11 mouse cellular contexts compared by ENCODE assay signal in genomic region chr16:8748175-8748846, GRCm38 (mm10). TPM values are rescaled to one million over a fixed set of nuclear protein-coding genes. Genes with fewer than 3 reads are reported as not detected.
A peak's percentile ranks its signal among the peaks of the same experiment; 100 is the strongest.
DNase-seq lines count a peak whose midpoint lies in the region; ATAC-seq and TF ChIP-seq lines count a peak whose summit lies in the region.
"Had no signal": no experiment of that assay in that cellular context is flagged by ENCODE, and none has a peak within 500 bp of the region (broad histone marks: within the 10 kb centered on the region; RNA-seq: fewer than 3 reads in every experiment).

No protein-coding gene starts in this region.

- no peaks in the 10 kb centered on the region for H3K27me3 ChIP-seq in heart, embryonic 16.5 days (ENCODE audit: control insufficient read depth, insufficient read depth, low read length)
- no peaks in the 10 kb centered on the region for H3K27me3 ChIP-seq in heart, embryonic 10.5 days (ENCODE audit: insufficient read depth, poor library complexity, severe bottlenecking)
- no peaks in the 10 kb centered on the region for H3K27me3 ChIP-seq in ES-Bruce4 (ENCODE audit: control insufficient read depth, insufficient read depth, low read length, poor library complexity, severe bottlenecking)
- no peaks in the 10 kb centered on the region for H3K27me3 ChIP-seq in midbrain, embryonic 11.5 days (ENCODE audit: control insufficient read depth, insufficient read depth, low read length)
- H3K27me3 ChIP-seq: midbrain, embryonic 12.5 days had no signal

- peak overlapping the region; percentile 70; the same call in 1 of the 2 replicates for H3K27ac ChIP-seq in heart, embryonic 16.5 days (ENCODE audit: low read length)
- no peak overlapping the region for H3K27ac ChIP-seq in heart, embryonic 10.5 days
- H3K27ac ChIP-seq in ES-Bruce4 (ENCODE audit: insufficient read depth, low read length) = peak overlapping the region; percentile 87
- no peak overlapping the region for H3K27ac ChIP-seq in midbrain, embryonic 11.5 days (ENCODE audit: low read depth, low read length)
- H3K27ac ChIP-seq: forebrain, embryonic 10.5 days; midbrain, embryonic 12.5 days had no signal

- no peak overlapping the region for H3K4me2 ChIP-seq in heart, embryonic 16.5 days (ENCODE audit: low read depth, low read length)
- H3K4me2 ChIP-seq in midbrain, embryonic 11.5 days = no peak overlapping the region
- H3K4me2 ChIP-seq: midbrain, embryonic 12.5 days had no signal

- TF ChIP-seq EP300 in ES-Bruce4 (IDR thresholded peaks at IDR 0.05; ENCODE audit: insufficient read depth, low read depth, low read length) = peak; percentile 58; the same call in 1 of the 2 replicates

- no peak for DNase-seq in heart, embryonic 10.5 days (ENCODE audit: low spot score)
- peak; percentile 29 for DNase-seq in lung, postnatal 25 days (ENCODE audit: low spot score)
- no peak for DNase-seq in midbrain, embryonic 11.5 days (ENCODE audit: low spot score, missing footprints)
- DNase-seq in embryo, embryonic 9.5 days (ENCODE audit: extremely low spot score) = no peak
- no peak for DNase-seq in frontal cortex, postnatal 25 days (ENCODE audit: low spot score in 2 of 2)
- DNase-seq: heart, postnatal 14 days had no signal

- H3K36me3 ChIP-seq in heart, embryonic 16.5 days (ENCODE audit: control insufficient read depth, insufficient read depth) = no peaks in the 10 kb centered on the region
- no peaks in the 10 kb centered on the region for H3K36me3 ChIP-seq in heart, embryonic 10.5 days
- H3K36me3 ChIP-seq in ES-Bruce4 (ENCODE audit: control insufficient read depth, insufficient read depth, low read length, poor library complexity, severe bottlenecking) = peaks cover 10% of the 10 kb centered on the region
- no peaks in the 10 kb centered on the region for H3K36me3 ChIP-seq in midbrain, embryonic 11.5 days (ENCODE audit: control insufficient read depth, insufficient read depth, low read length)
- H3K36me3 ChIP-seq: forebrain, embryonic 10.5 days; midbrain, embryonic 12.5 days had no signal

- WGBS in heart, embryonic 16.5 days = 80% methylated on average over 6 of the region's 6 CpGs
- WGBS in heart, embryonic 10.5 days = 81% methylated on average over 6 of the region's 6 CpGs
- WGBS in midbrain, embryonic 11.5 days = 81% methylated on average over 6 of the region's 6 CpGs

- no peak for TF ChIP-seq POLR2A in ES-Bruce4 (IDR thresholded peaks at IDR 0.05; ENCODE audit: insufficient read depth, low read length)

- no peak for TF ChIP-seq CTCF in ES-Bruce4 (IDR thresholded peaks at IDR 0.05; ENCODE audit: low read depth, low read length)

- no peak overlapping the region for H3K4me3 ChIP-seq in heart, embryonic 16.5 days (ENCODE audit: low read length)
- no peak overlapping the region for H3K4me3 ChIP-seq in heart, embryonic 10.5 days
- H3K4me3 ChIP-seq in ES-Bruce4 (ENCODE audit: low read depth, low read length) = peak overlapping the region; percentile 4; the same call in 1 of the 2 replicates
- no peak overlapping the region for H3K4me3 ChIP-seq in midbrain, embryonic 11.5 days (ENCODE audit: low read depth, low read length)
- H3K4me3 ChIP-seq: forebrain, embryonic 10.5 days; midbrain, embryonic 12.5 days had no signal

- ATAC-seq in heart, embryonic 16.5 days (replicated peaks; ENCODE audit: extremely low read depth, insufficient read depth, low FRiP score) = no peak
- ATAC-seq in granulocyte monocyte progenitor cell, adult 5-6 weeks (replicated peaks; ENCODE audit: poor library complexity, severe bottlenecking) = peak; percentile 79
- ATAC-seq in midbrain, embryonic 11.5 days (ENCODE audit: low FRiP score) = no peak

- H3K9ac ChIP-seq in heart, embryonic 16.5 days (ENCODE audit: low read length) = no peak overlapping the region
- no peak overlapping the region for H3K9ac ChIP-seq in ES-Bruce4 (ENCODE audit: low read depth, poor library complexity, severe bottlenecking)
- no peak overlapping the region for H3K9ac ChIP-seq in midbrain, embryonic 11.5 days (ENCODE audit: low read length)
- H3K9ac ChIP-seq: midbrain, embryonic 12.5 days had no signal

- H3K9me3 ChIP-seq in heart, embryonic 16.5 days (replicated peaks; ENCODE audit: control insufficient read depth, low read length) = no peaks in the 10 kb centered on the region
- no peaks in the 10 kb centered on the region for H3K9me3 ChIP-seq in heart, embryonic 10.5 days
- no peaks in the 10 kb centered on the region for H3K9me3 ChIP-seq in ES-Bruce4 (replicated peaks; ENCODE audit: control insufficient read depth, insufficient read depth, low read length, poor library complexity, severe bottlenecking)
- no peaks in the 10 kb centered on the region for H3K9me3 ChIP-seq in midbrain, embryonic 11.5 days (ENCODE audit: control insufficient read depth, low read length)
- H3K9me3 ChIP-seq: forebrain, embryonic 10.5 days; midbrain, embryonic 12.5 days had no signal

- no peaks in the 10 kb centered on the region for H3K4me1 ChIP-seq in heart, embryonic 16.5 days (ENCODE audit: control insufficient read depth, insufficient read depth, low read length)
- H3K4me1 ChIP-seq in heart, embryonic 10.5 days = no peaks in the 10 kb centered on the region
- peaks cover 13% of the 10 kb centered on the region for H3K4me1 ChIP-seq in ES-Bruce4 (ENCODE audit: control insufficient read depth, insufficient read depth, low read length)
- no peaks in the 10 kb centered on the region for H3K4me1 ChIP-seq in midbrain, embryonic 11.5 days (ENCODE audit: control insufficient read depth, insufficient read depth, low read length)
- H3K4me1 ChIP-seq: forebrain, embryonic 10.5 days; midbrain, embryonic 12.5 days had no signal

RNA-seq across cellular contexts. Expression of gene Usp7, which starts 43.8 kb away (rescaled TPM):
- 15.0 and 16.9 TPM in 2 replicates for polyA plus RNA-seq in heart, embryonic 16.5 days (2015; fragmentation: Nextera tagmentation; extraction: Ambion mirVana)
- polyA plus RNA-seq in heart, embryonic 10.5 days (2016; fragmentation: Nextera tagmentation; extraction: Ambion mirVana) = 16.8 and 24.3 TPM in 2 replicates
- polyA plus RNA-seq in ES-Bruce4 (2011; ENCODE audit: insufficient read depth, insufficient read length, low read depth, missing spikeins) = 339 and 341 TPM in 2 replicates
- total RNA-seq in granulocyte monocyte progenitor cell, adult 5-6 weeks (2014; fragmentation: Nextera tagmentation) = 130 and 144 TPM in 2 replicates
- total RNA-seq in granulocyte monocyte progenitor cell, adult 5-6 weeks (2017) = 142 and 158 TPM in 2 replicates
- polyA plus RNA-seq in midbrain, embryonic 11.5 days (2014; fragmentation: Nextera tagmentation; extraction: Ambion mirVana) = 35.7 and 41.0 TPM in 2 replicates

Comparison
In these comparisons a context has a peak if more than half of its experiments do, and no peak if none do; other contexts are left out.
1. H3K27ac ChIP-seq: peak in heart, embryonic 16.5 days (single experiment) and ES-Bruce4 (single experiment); none in heart, embryonic 10.5 days (single experiment) and midbrain, embryonic 11.5 days (single experiment).